Mouse (Mus musculus) bone marrow, adult 2 months (tissue): ENCODE results near the gene Samd4.

Source experiments
- CTCF ChIP-seq: fragments of 200-500 bp; IDR thresholded peaks from 2 replicates; pipeline ENCODE4 v1.5.1; 2011; ENCODE audit warnings: low read length, control low read depth; ENCODE audit not compliant: control insufficient read depth, insufficient read depth
- POLR2A ChIP-seq: fragments of 200-500 bp; IDR thresholded peaks from 2 replicates; pipeline ENCODE4 v1.6.1; 2011; ENCODE audit warnings: low read depth, mild to moderate bottlenecking, control low read depth, low read length, borderline replicate concordance; ENCODE audit not compliant: control insufficient read depth

DNA sequence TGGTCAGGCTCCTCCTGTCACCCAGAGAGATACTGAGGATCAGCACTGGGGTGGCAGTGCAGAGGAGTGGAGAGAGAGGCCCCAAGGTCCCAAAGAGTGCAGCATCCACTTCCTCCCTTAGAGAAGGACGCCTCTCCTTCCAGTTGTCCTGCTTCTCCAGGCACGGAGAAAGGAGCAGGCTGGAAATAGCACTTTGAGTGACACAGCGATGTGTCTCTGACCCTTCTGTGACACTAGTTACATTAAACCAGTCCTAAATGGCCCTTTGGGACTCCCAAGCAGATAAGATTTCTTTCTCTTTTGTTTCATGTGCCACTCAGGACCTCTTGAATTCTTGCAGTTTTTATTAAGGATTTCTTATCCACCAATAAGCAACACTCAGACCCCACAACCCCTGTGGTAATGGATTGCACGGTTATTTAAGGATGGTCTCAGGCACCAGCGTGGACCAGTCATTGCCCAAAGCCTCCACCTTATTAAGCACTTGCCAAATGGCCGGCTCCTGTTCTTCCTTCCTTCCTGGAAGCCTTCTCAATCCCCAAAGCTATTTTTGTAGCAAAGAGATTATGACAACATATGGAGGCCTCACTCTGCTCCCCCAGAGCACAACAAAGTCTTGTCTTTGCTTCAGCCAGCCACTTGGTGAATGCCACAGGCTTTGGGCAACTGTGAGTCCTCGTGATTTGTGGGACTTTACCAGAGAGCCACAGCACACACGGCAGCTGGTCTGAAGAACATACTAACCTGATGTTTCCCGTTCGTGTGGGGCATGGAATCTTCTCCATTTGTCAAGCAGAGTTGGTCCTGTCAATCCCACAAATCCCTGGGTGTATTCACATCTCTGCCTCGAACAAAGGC lies 68.1 kb downstream of the Samd4 start:
- TF ChIP-seq CTCF (no peak), POLR2A (no peak)
